Mouse (Mus musculus) megakaryocyte, embryonic 14.5 days (primary cell): ENCODE measurements around the gene Rpl19. TPM values are rescaled to one million over a fixed set of nuclear protein-coding genes. Genes with fewer than 3 reads are reported as not detected.

Source experiments
- H3K27me3 ChIP-seq: replicated peaks from 2 replicates; pipeline ENCODE3; 2012; ENCODE audit warnings: inconsistent platforms
- H3K36me3 ChIP-seq: replicated peaks from 2 replicates; pipeline ENCODE3; 2012; ENCODE audit warnings: low read length, inconsistent platforms, mixed read lengths
- H3K4me1 ChIP-seq: 2 replicates; pipeline ENCODE4 v1.6.1; 2012; ENCODE audit warnings: inconsistent platforms
- H3K4me3 ChIP-seq: replicated peaks from 2 replicates; pipeline ENCODE3; 2012; ENCODE audit warnings: moderate library complexity, mild to moderate bottlenecking, inconsistent platforms
- H3K9me3 ChIP-seq: 2 replicates; pipeline ENCODE4 v1.6.1; 2012; ENCODE audit warnings: inconsistent platforms
- FLI1 ChIP-seq: IDR thresholded peaks from 2 replicates; pipeline ENCODE4 v1.6.1; 2012; ENCODE audit warnings: low read length, inconsistent platforms, mixed read lengths
- GATA1 ChIP-seq: IDR thresholded peaks from 3 replicates; pipeline ENCODE4 v1.6.1; 2012; ENCODE audit warnings: mixed read lengths, low read length, inconsistent platforms, borderline replicate concordance
- polyA plus RNA-seq: library from polyadenylated mRNA; stranded (reverse); fragments of >175 nt; gene quantifications from 2 replicates; pipeline ENCODE4 v1.2.3, GENCODE M21; 2012; ENCODE audit warnings: low replicate concordance; ENCODE audit not compliant: insufficient read depth

Gene Rpl19
- polyA plus RNA-seq, 1 experiment: 2,598 TPM

DNA sequence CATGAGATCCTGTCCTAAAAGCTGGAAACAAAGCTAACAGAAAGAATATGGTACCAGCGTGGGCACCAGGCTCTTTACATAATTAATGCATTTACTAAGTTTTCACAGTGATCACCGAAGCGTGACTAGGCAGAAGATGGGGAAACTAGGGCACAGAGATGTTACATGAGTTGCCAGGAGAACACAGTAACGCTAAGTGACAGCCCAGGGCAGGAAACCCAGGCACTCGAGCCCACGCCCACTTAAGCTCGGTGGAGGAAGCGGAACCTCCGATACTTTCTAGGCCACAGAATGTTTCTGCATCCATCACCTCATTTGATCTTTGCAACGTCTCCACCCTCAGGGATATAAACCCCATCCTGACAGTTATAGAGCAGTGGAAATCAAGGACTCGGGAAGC lies 18.4 kb upstream of the Rpl19 start:
- H3K36me3 ChIP-seq: no peaks in the 10 kb centered on the region
- H3K9me3 ChIP-seq: no peaks in the 10 kb centered on the region
- H3K27me3 ChIP-seq: peaks cover 77% of the 10 kb centered on the region
- H3K4me3 ChIP-seq: no peak overlapping the region
- TF ChIP-seq GATA1: no peak
- TF ChIP-seq FLI1: no peak
- peaks cover 13% of the 10 kb centered on the region; the same call in 1 of the 2 replicates for H3K4me1 ChIP-seq

- TF ChIP-seq GATA1: no peak
- no peak for TF ChIP-seq FLI1
- H3K4me3 ChIP-seq: no peak overlapping the region
- no peaks in the 10 kb centered on the region for H3K9me3 ChIP-seq
- peaks cover 6% of the 10 kb centered on the region; the same call in 1 of the 2 replicates for H3K4me1 ChIP-seq
- peaks cover 68% of the 10 kb centered on the region for H3K27me3 ChIP-seq
- H3K36me3 ChIP-seq: no peaks in the 10 kb centered on the region
Measured at GRCm38 (mm10) chr11:98011716-98012115, 14.8 kb upstream of the Rpl19 start.

DNA sequence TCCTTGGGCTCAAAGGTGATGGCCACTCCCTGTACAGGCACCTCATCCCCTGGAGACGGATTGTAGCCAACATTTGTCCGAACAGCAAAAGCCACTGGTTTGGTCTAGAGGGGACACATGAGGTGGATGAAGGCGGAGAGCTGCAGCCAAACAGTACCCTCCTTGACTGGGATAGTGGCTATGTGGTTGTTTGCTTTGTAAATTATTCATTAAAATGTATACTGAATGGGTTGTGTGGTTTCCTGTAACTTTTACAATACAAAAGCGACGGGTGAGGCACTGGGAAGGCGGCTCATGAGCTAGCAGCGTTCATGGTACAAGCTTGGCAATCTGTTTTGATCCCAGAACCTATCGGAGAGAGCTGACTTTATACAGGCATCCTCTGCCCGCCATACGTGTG lies 13.7 kb upstream of the Rpl19 start:
- no peaks in the 10 kb centered on the region for H3K36me3 ChIP-seq
- no peak overlapping the region for H3K4me3 ChIP-seq
- no peaks in the 10 kb centered on the region for H3K9me3 ChIP-seq
- no peak for TF ChIP-seq GATA1
- TF ChIP-seq FLI1: no peak
- H3K4me1 ChIP-seq: peaks cover 6% of the 10 kb centered on the region; the same call in 1 of the 2 replicates
- H3K27me3 ChIP-seq: peaks cover 74% of the 10 kb centered on the region

DNA sequence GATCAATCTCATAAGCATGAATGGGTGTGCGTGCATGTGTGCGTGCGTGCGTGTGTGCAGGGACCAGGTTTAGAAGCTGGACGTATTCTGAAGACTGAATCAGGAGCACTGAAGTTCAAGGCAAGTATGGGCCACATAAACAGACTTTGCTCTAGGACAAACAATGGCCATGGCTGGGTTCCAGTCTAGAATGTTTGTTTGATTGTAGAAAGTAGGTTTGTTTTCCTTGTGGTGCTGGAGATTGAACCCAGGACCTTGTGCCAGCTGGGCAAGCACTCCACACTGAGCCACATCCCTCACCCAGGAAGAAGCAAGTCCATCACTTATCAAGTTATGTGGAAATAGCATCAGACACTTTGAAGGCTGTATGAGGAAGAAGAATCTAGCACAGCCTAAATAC lies 10.3 kb upstream of the Rpl19 start:
- Histone ChIP-seq H3K27me3 (peaks cover 74% of the 10 kb centered on the region), H3K36me3 (no peaks in the 10 kb centered on the region), H3K4me3 (no peak overlapping the region), H3K4me1 (peaks cover 15% of the 10 kb centered on the region), H3K9me3 (no peaks in the 10 kb centered on the region)
- TF ChIP-seq FLI1: no peak
- TF ChIP-seq GATA1: no peak

- no peaks in the 10 kb centered on the region for H3K36me3 ChIP-seq
- H3K27me3 ChIP-seq: peaks cover 75% of the 10 kb centered on the region
- TF ChIP-seq FLI1 (no peak), GATA1 (no peak)
Measured at GRCm38 (mm10) chr11:98016824-98017223, 9.7 kb upstream of the Rpl19 start.

DNA sequence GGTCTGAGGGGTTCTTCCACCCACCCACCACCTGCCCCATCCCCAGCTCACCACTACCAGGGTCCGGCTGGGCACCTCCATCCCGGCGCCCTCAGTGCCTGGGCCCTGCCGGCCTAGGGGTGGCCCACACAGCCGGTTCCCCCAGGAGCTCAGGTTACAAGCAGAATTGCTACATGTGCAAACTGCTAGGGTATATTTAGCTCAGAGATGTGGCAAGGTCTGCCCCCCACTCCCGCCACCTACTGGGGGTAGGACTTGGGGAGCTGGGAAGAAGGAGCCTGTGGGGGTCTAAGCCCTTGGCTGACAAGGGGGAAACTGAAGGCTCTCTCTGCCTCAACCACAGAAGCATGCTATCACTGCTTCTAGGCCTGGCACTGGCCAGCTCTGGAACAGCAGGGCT lies 8.3 kb upstream of the Rpl19 start:
- peaks cover 74% of the 10 kb centered on the region for H3K27me3 ChIP-seq
- no peaks in the 10 kb centered on the region for H3K9me3 ChIP-seq
- TF ChIP-seq GATA1 (no peak), FLI1 (no peak)
- H3K36me3 ChIP-seq: no peaks in the 10 kb centered on the region
- peaks cover 35% of the 10 kb centered on the region for H3K4me1 ChIP-seq
- no peak overlapping the region for H3K4me3 ChIP-seq

More at GRCm38 (mm10) chr11:98016824-98017223, 9.7 kb upstream of the Rpl19 start:
- Histone ChIP-seq H3K4me1 (peaks cover 21% of the 10 kb centered on the region), H3K4me3 (no peak overlapping the region), H3K9me3 (no peaks in the 10 kb centered on the region)

GRCm38 (mm10) chr11:98018858-98019641 lies 7.5 kb upstream of the Rpl19 start:
- H3K4me3 ChIP-seq: no peak overlapping the region
- peaks cover 36% of the 10 kb centered on the region for H3K4me1 ChIP-seq
- TF ChIP-seq GATA1: no peak
- TF ChIP-seq FLI1: no peak
- peaks cover 74% of the 10 kb centered on the region for H3K27me3 ChIP-seq
- no peaks in the 10 kb centered on the region for H3K36me3 ChIP-seq
- H3K9me3 ChIP-seq: no peaks in the 10 kb centered on the region

GRCm38 (mm10) chr11:98019883-98020610 lies 6.5 kb upstream of the Rpl19 start:
- H3K4me1 ChIP-seq: peaks cover 36% of the 10 kb centered on the region
- no peak overlapping the region for H3K4me3 ChIP-seq
- H3K27me3 ChIP-seq: peaks cover 72% of the 10 kb centered on the region
- TF ChIP-seq FLI1: no peak
- TF ChIP-seq GATA1: no peak
- no peaks in the 10 kb centered on the region for H3K9me3 ChIP-seq
- no peaks in the 10 kb centered on the region for H3K36me3 ChIP-seq

GRCm38 (mm10) chr11:98020710-98021109 lies 5.8 kb upstream of the Rpl19 start:
- H3K4me3 ChIP-seq: no peak overlapping the region
- no peak for TF ChIP-seq GATA1
- TF ChIP-seq FLI1: no peak
- peaks cover 67% of the 10 kb centered on the region for H3K27me3 ChIP-seq
- no peaks in the 10 kb centered on the region for H3K36me3 ChIP-seq
- peaks cover 38% of the 10 kb centered on the region for H3K4me1 ChIP-seq
- no peaks in the 10 kb centered on the region for H3K9me3 ChIP-seq

DNA sequence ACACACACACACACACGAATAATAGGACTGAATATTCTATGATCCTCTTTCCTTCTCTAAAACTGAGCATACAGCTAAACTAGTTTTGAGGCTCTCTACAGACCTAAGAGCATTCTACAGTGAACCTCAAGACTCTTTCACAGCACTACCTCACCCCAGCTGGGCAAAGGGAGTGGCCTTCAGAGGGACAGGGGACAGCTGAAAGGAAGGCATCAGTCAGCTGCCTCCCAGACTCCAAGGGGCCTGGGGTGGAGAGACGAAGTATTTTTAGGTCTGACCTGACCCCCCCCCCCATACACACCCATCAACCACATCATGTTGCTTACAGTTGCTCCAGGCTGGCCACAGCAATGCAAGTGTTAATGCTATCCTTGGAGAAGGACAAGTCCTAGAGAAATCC lies 5.4 kb upstream of the Rpl19 start:
- Histone ChIP-seq H3K36me3 (no peaks in the 10 kb centered on the region), H3K4me3 (no peak overlapping the region), H3K27me3 (peaks cover 65% of the 10 kb centered on the region), H3K4me1 (peaks cover 43% of the 10 kb centered on the region), H3K9me3 (no peaks in the 10 kb centered on the region)
- TF ChIP-seq GATA1: no peak
- TF ChIP-seq FLI1: no peak
